Mouse (Mus musculus): ENCODE results near the gene Evi5l.

DNA sequence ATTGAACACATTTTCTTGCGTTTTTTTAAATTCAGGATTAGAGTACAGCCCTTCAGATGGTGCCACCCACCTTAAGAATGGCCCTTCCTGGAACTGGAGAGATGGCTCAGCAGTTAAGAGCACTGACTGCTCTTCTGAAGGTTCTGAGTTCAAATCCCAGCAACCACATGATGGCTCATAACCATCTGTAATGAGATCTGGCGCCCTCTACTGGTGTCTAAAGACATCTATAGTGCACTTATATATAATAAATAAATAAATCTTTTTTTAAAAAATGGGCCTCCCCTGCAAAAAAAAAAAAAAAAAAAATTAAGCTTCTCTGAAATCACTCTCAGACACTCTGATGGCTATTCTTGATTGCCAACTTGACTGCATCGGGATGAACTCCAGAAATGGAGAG, 24.6 kb upstream of the Evi5l start:
- TF ChIP-seq POLR2A (IDR thresholded peaks at IDR 0.05; ENCODE audit: insufficient read depth, low read depth, low read length) (no peak), CTCF (IDR thresholded peaks at IDR 0.05; ENCODE audit: insufficient read depth, low read depth, low read length) (no peak)
